Mouse (Mus musculus): ENCODE measurements at regions not wholly inside any gene's neighbourhood (a gene's known extent, or its start where the extent isn't known, plus 50 kb on each side); places are given as distances from the start of the nearest gene placed in this dataset.

DNA sequence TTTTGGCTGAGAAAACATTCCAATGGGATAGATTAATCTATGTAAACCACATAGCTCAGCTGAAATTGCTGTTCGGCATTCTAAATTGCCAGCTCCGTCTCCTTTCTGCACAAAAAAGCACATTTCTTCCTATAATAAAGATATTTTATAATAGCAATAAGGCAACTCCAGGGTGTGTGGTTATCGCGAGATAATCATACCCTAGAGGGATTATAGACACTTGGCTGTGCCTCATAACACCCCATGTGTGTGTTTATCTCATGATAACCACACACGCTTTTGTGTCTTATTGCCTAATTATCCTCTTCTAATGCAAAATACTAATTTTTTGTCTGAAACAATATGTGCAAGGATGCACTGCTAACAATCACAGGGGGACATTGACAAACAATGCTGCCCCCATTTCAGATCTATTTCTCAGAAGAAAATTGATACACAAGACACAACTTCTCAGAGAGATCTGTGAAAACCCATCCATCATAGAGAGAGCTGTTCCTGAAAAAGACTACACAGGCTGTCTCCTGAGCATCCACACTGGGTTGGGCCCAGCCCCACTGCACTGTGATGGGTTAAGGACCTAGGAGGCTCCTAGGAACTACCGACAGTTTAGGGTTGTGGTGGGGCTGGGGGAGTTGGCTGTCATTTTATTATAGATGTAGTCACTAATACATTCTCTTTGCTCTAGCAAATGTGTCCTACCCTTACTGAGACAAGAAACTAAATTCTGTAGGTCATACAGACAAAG, 454.7 kb upstream of the BC052040 start:
- TF ChIP-seq POLR2A (IDR thresholded peaks at IDR 0.05; ENCODE audit: borderline replicate concordance, insufficient read depth, low read length) (no peak), CTCF (IDR thresholded peaks at IDR 0.05; ENCODE audit: borderline replicate concordance, insufficient read depth, low read depth, low read length) (no peak)
